Mouse (Mus musculus) heart, postnatal 36 days (tissue): ENCODE results near the gene Rwdd4a. TPM values are rescaled to one million over a fixed set of nuclear protein-coding genes. Genes with fewer than 3 reads are reported as not detected.

Experiments
- DNase-seq, 2 experiments: peaks; one replicate each; pipeline ENCODE4 v3.0.0; 2021 to 2022
- intact Hi-C: fragments of 180-260 bp; cut with DNase I; formaldehyde crosslinking; loops from one replicate; pipeline ENCODE4 v1.15.1; 2025
- total RNA-seq, 2 experiments: library from RNA; stranded (reverse); gene quantifications; 2 replicates each; pipeline ENCODE4 v1.2.3; 2021

The Rwdd4a gene
- 10 to 100 TPM; 59.3 TPM for total RNA-seq

DNA sequence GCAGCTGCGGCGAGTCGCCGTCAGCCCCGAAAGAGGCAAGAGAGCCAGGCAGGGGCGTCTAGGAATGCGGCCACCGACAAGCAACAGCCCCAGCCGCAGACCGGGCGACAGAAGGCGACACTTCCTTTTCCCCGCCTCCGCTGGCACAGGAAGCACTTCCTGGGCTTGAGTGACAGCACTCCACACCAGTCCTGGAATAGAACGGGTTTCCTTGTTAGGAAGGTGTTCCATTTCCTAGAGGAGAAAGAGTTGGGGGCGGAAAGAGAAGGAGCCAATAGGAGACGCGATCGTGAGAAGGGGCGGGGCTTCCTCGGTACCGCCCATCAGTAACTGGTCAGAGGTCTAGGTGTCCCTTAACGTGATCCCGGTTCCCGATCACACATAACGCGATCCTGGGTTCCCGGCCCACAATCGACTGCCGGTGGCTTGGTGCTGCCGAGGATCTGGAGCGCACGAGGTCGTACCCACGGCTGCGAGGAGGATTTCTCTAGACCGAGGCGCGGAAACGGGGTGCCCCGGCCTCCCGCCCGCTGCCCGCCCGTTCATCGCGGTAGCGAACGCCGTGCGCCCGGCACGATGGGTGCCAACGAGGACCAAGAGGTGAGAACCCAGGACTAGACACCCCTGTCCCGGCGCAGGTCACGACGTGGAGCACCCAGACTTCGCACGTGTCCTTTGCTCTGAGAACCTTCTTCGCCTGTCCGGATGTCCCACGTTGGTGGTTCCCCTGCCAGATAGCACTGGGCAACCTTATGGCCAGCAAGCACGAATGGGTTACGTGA lies at the start of gene Rwdd4a, which contains the start of gene Trappc11:
Gene Rwdd4a (plus strand): TSS at position 321 of the 782 bp plus-strand sequence.
Gene Trappc11 (minus strand): TSS at position 127 of the 782 bp plus-strand sequence.
- intact Hi-C loops: loop anchor here (2.0 to 5.0 kb wide), 4 partner anchors 121 to 179 kb away; partner anchors contain the start of genes Cdkn2aip and Ing2
- peak; percentile 95 for DNase-seq

GRCm38 (mm10) chr8:47487231-47487630 lies 46.2 kb upstream of the Rwdd4a start:
- DNase-seq: no peak
- intact Hi-C loops: no loop called here

DNA sequence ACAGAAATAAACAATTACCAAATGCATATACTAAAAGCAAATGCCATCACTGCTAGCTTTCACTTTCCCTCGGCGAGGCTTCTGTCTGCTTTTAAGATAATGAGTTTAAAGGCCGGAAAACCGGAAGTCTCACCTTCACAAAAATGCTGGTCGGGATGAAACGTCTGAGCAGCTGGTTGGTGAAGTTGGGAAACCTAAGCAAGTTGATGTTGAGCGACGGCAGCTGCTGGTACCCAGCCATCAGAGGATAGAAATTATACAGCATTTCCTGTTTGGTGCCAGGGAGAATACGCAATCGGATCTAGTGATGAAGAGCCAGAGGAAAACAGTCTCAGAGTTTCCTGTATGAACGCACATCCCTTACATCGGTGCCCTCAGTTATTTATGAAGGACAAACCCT lies 40.4 kb upstream of the Rwdd4a start:
- no peak for DNase-seq
- intact Hi-C loops: loop anchor here (10.0 kb wide), 1 partner anchor 478 kb away; no protein-coding TSS in a partner anchor

- no peak for DNase-seq
- intact Hi-C loops: loop anchor here (10.0 kb wide), 1 partner anchor 480 kb away; no protein-coding TSS in a partner anchor
Observed at GRCm38 (mm10) chr8:47494602-47495153, 38.8 kb upstream of the Rwdd4a start.

DNA sequence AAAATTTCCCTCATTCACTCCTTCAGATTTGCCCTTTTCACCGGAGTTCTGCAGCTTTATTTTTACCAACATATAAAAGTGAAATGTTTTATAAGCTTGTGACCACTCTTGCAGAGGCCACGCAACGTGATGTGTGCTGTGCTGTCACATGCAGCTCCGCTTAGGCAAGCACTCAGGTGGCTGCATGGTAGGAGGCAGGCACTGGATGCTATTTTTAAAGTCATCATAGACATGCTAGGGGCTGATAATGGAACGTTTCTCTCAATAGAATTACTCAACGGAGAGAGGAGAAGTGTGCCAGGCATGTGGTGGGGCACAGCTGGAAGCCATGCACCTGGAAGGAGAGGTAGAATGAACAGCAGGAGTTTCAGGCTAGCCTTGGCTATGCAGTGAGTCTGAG lies 38.0 kb upstream of the Rwdd4a start:
- DNase-seq: no peak
- intact Hi-C loops: loop anchor here (10.0 kb wide), 1 partner anchor 481 kb away; no protein-coding TSS in a partner anchor

DNA sequence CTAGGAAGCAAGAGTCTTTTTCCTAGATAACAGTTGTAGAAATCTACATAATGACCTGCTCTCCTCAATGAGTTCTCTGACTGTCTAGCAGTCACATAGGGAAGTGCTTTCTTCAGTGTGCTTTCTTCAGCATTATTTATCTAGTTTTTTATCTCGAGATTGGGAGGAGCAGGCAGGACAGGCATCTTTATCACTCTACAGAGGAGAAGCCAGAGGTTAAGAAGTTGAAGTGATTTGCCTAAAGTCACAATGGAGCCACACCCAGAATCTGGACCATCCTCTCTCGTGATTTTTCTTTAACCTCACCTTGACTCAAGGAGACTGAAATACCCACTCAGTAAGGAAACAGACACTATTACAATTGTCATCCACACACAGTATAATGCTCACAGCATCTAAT lies 31.5 kb upstream of the Rwdd4a start:
- intact Hi-C loops: no loop called here

DNA sequence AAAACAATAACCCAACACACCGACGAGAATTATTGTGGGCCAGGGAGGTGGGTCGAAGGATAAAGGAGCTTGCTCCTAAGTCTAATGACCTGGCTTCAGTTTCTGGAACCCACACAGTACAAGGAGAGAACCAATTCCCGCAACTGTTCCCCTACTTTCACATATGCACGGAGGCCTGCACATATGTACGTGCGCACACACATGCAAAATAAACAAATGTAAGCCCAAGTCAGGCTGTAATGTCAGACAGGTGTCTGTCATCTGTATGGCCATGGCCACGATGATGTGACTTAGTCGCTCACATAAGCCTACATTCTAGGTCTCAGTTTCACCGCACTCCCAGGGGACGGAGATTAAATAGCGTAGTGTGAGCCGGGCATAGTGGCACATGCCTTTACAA lies 30.9 kb upstream of the Rwdd4a start:
- DNase-seq: no peak
- intact Hi-C loops: no loop called here

More for the DNA sequence above, 31.5 kb upstream of the Rwdd4a start:
- no peak for DNase-seq

DNA sequence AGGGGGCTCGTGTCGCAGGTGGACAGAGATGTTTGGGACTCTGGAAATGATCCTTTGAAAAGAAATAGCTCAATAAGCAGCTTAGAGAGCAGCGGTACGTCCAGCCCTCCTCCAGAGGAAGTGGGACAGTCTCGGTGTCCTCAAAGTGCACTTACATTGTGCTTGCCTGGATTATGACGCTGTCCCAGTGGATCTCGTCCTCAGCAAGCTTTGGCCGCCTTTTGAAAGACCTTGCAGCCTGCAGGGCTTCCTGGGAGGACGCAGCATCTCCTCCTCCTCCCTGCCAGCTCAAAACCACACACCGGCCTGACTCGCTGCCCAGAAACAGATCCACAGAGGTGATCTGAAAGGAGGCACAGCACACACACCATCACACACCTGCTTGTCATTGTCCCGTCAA lies 28.0 kb upstream of the Rwdd4a start:
- no peak for DNase-seq

DNA sequence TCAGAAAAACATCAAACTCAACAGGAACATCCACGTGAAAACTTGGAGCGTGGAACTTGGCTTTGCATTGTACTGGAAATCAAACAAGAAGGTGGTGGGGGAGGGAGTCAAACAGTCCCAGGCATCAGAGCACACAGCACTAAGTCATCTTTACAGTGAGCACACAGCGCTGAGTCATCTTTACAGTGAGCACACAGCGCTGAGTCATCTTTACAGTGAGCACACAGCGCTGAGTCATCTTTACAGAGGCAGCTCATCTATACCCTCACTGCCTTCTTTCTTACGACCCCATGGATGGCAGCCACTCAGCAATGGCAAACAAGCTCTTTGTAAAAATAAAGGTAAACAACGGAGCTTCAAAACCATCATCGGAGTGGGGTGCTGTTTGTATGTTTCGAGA lies 22.5 kb upstream of the Rwdd4a start:
- intact Hi-C loops: no loop called here
- DNase-seq: no peak

More for the DNA sequence above, 28.0 kb upstream of the Rwdd4a start:
- intact Hi-C loops: no loop called here

DNA sequence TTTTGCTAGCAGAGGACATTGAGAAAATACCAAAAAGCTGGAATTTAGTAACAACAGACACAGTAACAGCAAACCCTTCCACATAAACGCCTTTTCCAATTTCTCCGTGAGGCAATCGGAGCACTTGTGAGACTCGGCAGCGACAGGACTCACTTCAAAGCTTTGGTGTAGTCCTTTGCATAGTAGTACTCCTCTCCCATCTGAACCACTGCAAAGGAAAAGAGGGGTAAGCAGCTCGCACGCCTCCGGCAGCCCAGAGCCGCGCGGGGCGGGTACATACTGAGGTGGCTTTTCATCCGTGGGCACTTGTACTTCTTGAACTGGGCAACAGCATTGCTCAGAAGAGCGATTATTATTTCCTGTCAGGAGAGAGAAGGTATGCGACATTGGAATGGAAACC lies 19.9 kb upstream of the Rwdd4a start:
- no peak for DNase-seq
- intact Hi-C loops: no loop called here

- no peak for DNase-seq
- intact Hi-C loops: no loop called here
Observed at GRCm38 (mm10) chr8:47528094-47528493, 5.4 kb upstream of the Rwdd4a start.

DNA sequence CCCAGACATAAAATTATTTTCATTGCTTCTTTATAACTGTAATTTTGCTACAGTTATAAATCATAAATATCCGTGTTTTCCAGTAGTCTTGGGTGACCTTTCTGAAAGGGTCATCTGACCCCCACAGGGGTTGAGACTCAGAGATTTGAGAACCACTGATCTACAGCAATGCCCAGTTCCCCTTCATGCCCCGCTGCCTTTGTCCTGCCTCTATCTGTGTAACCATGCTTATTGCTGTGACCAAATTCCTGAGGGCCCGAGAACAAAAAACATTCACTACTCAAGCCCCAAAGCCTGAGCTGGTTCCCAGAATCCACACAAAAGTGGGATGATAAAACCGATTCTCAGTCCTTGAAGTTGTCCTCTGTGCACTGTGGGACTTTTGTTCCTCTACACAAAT lies 4.9 kb downstream of the Rwdd4a start:
- no peak for DNase-seq
- intact Hi-C loops: no loop called here

DNA sequence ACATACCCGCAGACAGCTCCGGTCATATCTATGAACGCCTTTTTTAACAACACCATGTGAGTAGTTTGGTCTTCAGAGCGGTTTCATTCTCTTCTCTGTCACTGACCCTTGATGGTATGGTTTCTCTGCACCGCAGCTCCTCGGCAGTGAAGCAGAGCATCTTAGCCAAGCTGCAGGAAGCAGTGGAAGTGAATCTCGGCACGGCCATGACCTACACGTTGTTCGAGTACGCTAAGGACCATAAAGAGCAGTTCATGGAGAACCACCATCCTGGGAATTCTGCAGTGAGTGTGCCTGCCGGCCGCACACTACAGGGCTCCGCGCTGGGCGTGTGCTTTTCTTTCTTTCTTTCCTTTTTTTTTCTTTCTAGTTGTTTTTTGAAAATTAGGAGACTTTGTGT lies 9.3 kb downstream of the Rwdd4a start:
- intact Hi-C loops: no loop called here
- DNase-seq: no peak

DNA sequence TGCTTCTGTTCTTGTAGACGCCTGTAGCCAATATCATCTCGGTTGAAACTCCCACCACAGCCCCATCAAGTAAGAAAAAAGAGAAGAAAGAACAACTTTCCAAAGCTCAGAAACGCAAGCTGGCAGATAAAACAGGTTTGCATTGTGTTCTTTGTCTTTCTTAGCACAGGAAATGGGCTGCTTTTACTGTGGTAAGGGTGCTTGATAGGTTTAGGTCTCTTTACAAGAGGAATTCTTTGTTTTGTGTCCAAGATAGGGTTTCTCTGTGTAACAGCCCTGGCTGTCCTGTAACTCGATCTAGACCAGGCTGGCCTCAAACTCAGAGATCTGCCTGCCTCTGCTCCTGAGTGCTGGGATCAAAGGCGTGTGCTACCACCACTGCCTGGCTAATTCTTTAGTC lies 10.6 kb downstream of the Rwdd4a start:
- DNase-seq: no peak
- intact Hi-C loops: no loop called here

- DNase-seq: no peak
- intact Hi-C loops: no loop called here
Observed at GRCm38 (mm10) chr8:47547102-47547501, 13.6 kb downstream of the Rwdd4a start.

- no peak for DNase-seq
- intact Hi-C loops: loop anchor here (2.0 kb wide), 1 partner anchor 139 kb away; no protein-coding TSS in a partner anchor
Observed at GRCm38 (mm10) chr8:47553613-47554012, 20.1 kb downstream of the Rwdd4a start.

DNA sequence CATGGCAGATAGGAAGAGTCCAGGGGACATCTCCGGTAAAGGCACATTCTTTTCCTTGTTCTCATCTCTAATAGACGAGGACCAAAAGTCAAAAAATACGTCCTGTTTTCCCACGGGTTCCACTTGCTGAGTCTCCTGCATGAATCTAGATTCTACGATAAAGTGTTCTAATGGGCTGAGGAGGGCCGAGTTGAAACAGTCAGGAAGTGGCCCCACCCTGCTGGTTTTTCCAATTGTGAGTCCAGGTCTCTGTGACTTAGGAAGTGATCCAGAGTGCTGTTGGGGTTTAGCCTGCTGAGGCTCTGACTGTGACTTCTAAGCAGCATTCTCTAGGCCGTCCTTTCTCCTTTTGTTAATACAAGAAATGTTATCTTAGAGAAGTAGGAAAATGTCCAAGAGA lies 23.0 kb downstream of the Rwdd4a start:
- intact Hi-C loops: loop anchor here (5.0 kb wide), 1 partner anchor 121 kb away; the partner anchor contains the start of gene Ing2
- peak; percentile 3 to 20 for DNase-seq

DNA sequence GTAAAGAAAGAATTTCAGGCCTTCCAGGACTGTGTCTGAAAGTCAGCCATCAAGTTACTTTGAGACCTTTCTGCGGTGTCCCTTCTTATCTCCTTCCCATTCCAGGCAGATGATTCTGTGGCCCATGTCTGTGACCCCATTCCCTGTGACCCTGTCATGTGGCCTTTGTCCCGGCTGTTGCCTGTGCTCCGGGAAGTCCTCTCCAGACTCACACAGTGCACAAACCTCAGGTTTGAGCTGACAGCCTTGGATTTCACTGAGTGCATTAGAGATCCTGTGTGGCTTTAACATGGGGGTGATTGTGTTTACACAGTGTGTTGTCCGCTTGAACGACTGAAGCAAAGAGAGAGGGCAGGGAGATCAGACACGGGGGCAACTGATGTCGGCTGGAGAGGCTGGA lies 24.8 kb downstream of the Rwdd4a start:
- DNase-seq: no peak
- intact Hi-C loops: loop anchor here (5.0 kb wide), 1 partner anchor 119 kb away; the partner anchor contains the start of gene Ing2

- no peak for DNase-seq
- intact Hi-C loops: no loop called here
Observed at GRCm38 (mm10) chr8:47560801-47561200, 27.3 kb downstream of the Rwdd4a start.

- intact Hi-C loops: no loop called here
- DNase-seq: no peak
Observed at GRCm38 (mm10) chr8:47566551-47566950, 33.1 kb downstream of the Rwdd4a start.

GRCm38 (mm10) chr8:47568098-47568497 lies 34.6 kb downstream of the Rwdd4a start:
- intact Hi-C loops: no loop called here

DNA sequence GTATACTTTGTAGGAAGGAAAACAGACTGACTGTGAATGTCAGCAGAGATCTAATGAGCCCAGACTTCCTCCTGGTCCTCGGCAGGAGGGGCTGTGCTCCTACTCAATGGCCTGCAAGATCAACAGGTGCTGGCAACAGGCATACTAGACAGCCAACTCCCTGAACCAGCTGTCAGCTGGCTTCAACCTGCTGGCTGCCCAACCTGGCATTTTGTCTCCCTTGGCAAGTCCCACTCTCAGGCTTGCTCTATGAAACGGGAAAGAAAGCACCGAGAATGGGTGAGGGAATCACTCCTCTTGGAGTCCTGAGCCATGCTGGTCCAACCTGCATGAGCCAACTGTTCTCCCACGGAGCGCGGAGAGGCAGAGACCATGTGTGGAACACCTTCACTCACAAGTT lies 36.7 kb downstream of the Rwdd4a start:
- intact Hi-C loops: no loop called here
- DNase-seq: no peak

More at GRCm38 (mm10) chr8:47568098-47568497, 34.6 kb downstream of the Rwdd4a start:
- DNase-seq: no peak
